Mouse (Mus musculus): ENCODE results near the gene Gm7168.
"Not testable (repeated sequence)": the region's sequence is repeated elsewhere in the genome, so short reads cannot be mapped to it uniquely, and the experiment has no call there.

Gene Gm7168

DNA sequence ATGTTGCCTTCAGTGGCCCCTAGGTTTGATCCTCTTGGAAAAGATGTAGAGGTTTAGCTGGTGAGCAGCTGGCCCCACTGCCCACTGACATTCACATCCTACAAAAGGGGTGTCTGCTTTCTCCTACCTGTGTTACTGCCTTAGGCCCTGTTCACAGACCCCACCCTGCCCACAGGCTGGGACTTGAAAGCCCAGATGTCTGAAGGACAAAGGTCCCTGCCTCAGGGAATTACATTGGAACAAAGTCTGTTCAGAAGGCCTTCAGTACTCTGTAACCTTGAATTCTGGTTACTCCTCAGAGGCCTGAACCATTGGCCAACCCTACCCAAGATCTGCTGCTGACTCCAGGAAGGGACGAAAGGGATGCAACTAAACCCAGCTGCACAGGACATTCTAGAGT is 39.5 kb downstream of the Gm7168 start:
- in situ Hi-C loops (cut with MboI; ENCODE audit: unreplicated experiment in 2 of 2), result no loop called here

DNA sequence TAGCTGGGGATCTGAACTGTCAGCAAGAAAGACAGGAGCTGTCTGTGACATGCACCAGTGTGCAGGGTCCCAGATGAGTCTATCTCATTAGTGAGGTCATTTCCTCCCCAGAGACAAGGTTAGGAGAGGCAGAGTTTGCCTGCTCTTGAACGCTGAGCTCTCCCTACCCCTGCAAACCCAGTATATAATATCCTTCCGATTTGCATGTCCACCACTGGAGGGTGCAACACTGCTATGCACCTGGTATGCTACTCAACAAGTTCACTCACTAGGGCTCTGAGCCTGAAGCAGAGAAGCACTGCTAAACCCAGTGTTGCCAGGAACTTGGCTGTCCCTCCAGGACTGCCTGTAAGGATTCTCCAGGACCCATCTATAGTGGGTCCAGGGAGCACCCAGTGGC is 45.3 kb downstream of the Gm7168 start:
- in situ Hi-C loops (cut with MboI; ENCODE audit: unreplicated experiment in 2 of 2), result not testable (repeated sequence)

Data from v-Abl transformed pro-B cells (cell line).